Mouse (Mus musculus) fibroblast of lung, adult 2 months (primary cell): Measurements from ENCODE around the gene Mill1.
"Not testable (repeated sequence)": the region's sequence is repeated elsewhere in the genome, so short reads cannot be mapped to it uniquely, and the experiment has no call there.

ENCODE experiments used
- DNase-seq: peaks from one replicate; pipeline ENCODE4 v3.0.0-alpha.2; 2011; ENCODE audit warnings: low read depth

Mill1 gene

GRCm38 (mm10) chr7:18245047-18245446 is at the start of gene Mill1:
Mill1 (plus strand) TSS chr7:18245347.
- DNase-seq: no peak

- peak; percentile 5 for DNase-seq
Measured at GRCm38 (mm10) chr7:18210938-18211337, 34.2 kb upstream of the Mill1 start.

DNA sequence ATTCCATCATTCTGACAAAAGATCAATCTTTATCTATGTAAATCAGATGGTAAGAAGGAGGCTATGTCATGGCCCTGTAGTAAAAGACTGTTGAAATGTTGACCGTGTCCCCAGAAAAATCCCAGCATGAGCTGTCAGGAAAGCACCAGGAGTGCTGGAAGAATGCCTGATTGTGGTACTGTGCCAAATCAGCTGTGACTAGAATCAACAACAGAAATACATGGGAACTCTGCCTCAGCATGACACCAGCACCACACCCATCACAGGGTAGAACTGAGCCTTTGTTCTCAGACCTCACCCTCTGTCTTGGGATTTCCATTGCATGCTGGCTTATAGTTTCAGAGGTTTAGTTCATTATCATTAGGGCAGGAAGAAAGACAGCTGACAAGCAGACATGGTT is 30.4 kb upstream of the Mill1 start:
- DNase-seq: no peak

- no peak for DNase-seq
Measured at GRCm38 (mm10) chr7:18238561-18238960, 6.6 kb upstream of the Mill1 start.

- no peak for DNase-seq
Measured at GRCm38 (mm10) chr7:18241217-18241616, 3.9 kb upstream of the Mill1 start.

DNA sequence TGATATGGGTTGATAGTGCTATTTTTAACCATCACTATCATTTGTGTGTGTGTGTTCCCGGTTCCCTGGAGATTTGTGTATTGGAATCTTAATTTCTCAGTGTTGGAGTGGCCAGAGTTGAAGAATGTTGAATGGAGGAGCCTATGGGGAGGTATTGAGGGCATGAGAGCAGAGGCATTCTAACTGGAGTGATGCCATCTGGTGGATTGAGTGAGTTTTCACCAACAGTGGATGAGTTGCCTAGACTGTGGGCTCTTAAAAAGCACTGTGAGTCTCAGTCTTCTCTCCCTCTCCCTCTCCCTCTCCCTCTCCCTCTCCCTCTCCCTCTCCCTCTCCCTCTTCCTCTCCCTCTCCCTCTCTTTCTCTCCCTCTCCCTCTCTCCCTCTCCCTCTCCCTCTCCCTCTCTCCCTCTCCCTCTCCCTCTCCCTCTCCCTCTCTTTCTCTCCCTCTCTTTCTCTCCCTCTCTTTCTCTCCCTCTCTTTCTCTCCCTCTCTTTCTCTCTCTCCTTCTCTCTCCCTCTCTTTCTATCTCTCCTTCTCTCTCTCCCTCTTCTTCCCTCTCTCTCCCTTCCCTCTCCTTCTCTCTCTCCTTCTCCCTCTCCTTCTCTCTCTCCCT is 1.1 kb upstream of the Mill1 start:
- not testable (repeated sequence) for DNase-seq

GRCm38 (mm10) chr7:18260219-18260618 is 15.1 kb downstream of the Mill1 start:
- no peak for DNase-seq

DNA sequence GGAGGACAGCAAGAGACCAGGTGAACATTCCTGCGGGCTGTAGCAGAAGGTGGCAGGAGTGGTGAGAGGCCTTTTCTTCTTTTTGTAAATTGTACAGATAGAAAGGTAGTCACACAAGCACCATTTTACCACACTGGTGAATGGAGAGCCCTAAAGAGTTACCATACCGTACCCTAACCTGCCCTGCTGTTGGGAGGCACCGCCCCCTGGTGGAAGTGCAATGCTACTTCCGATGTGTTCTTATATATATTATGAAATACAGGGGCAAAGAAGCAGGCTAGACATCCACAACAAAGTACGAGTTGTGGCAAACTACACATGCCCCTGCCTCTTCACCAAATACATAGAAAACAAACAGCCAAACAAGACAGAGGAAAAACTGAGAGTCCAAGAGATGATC is 19.9 kb downstream of the Mill1 start:
- DNase-seq: no peak
